In genomic region chr1:88469746-88470145, GRCm38 (mm10) we compare ENCODE assay signal across 22 mouse cellular contexts. TPM values are rescaled to one million over a fixed set of nuclear protein-coding genes. Genes with fewer than 3 reads are reported as not detected.
"Had no signal": no experiment of that assay in that cellular context is flagged by ENCODE, and none has a peak within 500 bp of the region (broad histone marks: within the 10 kb centered on the region; RNA-seq: fewer than 3 reads in every experiment).

No protein-coding gene starts in this region.

- H3K4me3 ChIP-seq: megakaryocyte, embryonic 14.5 days; midbrain, embryonic 13.5 days; midbrain, embryonic 15.5 days; neural tube, embryonic 12.5 days had no signal

- H3K27me3 ChIP-seq: midbrain, embryonic 13.5 days; midbrain, embryonic 15.5 days; neural tube, embryonic 12.5 days had no signal

- DNase-seq: lung, adult 18-20 months; lung, embryonic 14.5 days; lung, postnatal 14 days; lung, postnatal 36 days; right cerebral cortex, postnatal 14 days; right cerebral cortex, postnatal 4 days; spleen, adult 18-20 months; thymus, adult 18-20 months; thymus, postnatal 14 days; thymus, postnatal 36 days had no signal

- ATAC-seq: midbrain, embryonic 13.5 days; midbrain, embryonic 15.5 days had no signal

- H3K9me3 ChIP-seq: midbrain, embryonic 13.5 days; midbrain, embryonic 15.5 days; neural tube, embryonic 12.5 days had no signal

- H3K4me2 ChIP-seq: lung, embryonic 14.5 days; midbrain, embryonic 11.5 days; midbrain, embryonic 13.5 days; midbrain, embryonic 15.5 days; neural tube, embryonic 12.5 days had no signal

- H3K9ac ChIP-seq: lung, embryonic 14.5 days; midbrain, embryonic 13.5 days; midbrain, embryonic 15.5 days; neural tube, embryonic 12.5 days had no signal

- H3K27ac ChIP-seq: macrophage; midbrain, embryonic 13.5 days; midbrain, embryonic 15.5 days; neural tube, embryonic 12.5 days had no signal

- H3K36me3 ChIP-seq: midbrain, embryonic 13.5 days; midbrain, embryonic 15.5 days; neural tube, embryonic 12.5 days had no signal

- H3K4me1 ChIP-seq: neural tube, embryonic 12.5 days had no signal

RNA-seq across cellular contexts. Expression of gene Glrp1, which starts 40.1 kb away (rescaled TPM):
- total RNA-seq: midbrain, postnatal 0 days; monocyte, adult 5-6 weeks; neutrophil, adult 5-6 weeks had no signal
- polyA plus RNA-seq: midbrain, embryonic 11.5 days; midbrain, embryonic 13.5 days; midbrain, embryonic 15.5 days; neural tube, embryonic 12.5 days; neural tube, embryonic 14.5 days; small intestine, adult 2 months; stomach, embryonic 14.5 days had no signal
